Mouse (Mus musculus): Measurements from ENCODE around the gene Aox2. TPM values are rescaled to one million over a fixed set of nuclear protein-coding genes. Genes with fewer than 3 reads are reported as not detected.

Gene Aox2
- polyA plus RNA-seq, 1 experiment from 2014 or later = 0.05 TPM

GRCm38 (mm10) chr1:58396179-58396578 is 118.1 kb downstream of the Aox2 start:
- H3K27ac ChIP-seq = no peak overlapping the region
- WGBS = 97% methylated on average over 1 of the region's 1 CpGs
- H3K4me3 ChIP-seq = no peak overlapping the region
- DNase-seq (ENCODE audit: extremely low spot score, low spot score) = no peak
- H3K27me3 ChIP-seq (ENCODE audit: poor library complexity, severe bottlenecking) = no peaks in the 10 kb centered on the region
- H3K9me3 ChIP-seq = no peaks in the 10 kb centered on the region
- peaks cover 67% of the 10 kb centered on the region for H3K36me3 ChIP-seq (replicated peaks)
- peaks cover 18% of the 10 kb centered on the region for H3K4me1 ChIP-seq

GRCm38 (mm10) chr1:58397731-58398130 is 119.6 kb downstream of the Aox2 start:
- Histone ChIP-seq H3K4me1 (peaks cover 9% of the 10 kb centered on the region), H3K27ac (no peak overlapping the region), H3K27me3 (ENCODE audit: poor library complexity, severe bottlenecking) (no peaks in the 10 kb centered on the region), H3K4me3 (no peak overlapping the region), H3K36me3 (replicated peaks) (peaks cover 83% of the 10 kb centered on the region), H3K9me3 (no peaks in the 10 kb centered on the region)
- WGBS = 96% methylated on average over 6 of the region's 6 CpGs
- DNase-seq (ENCODE audit: extremely low spot score, low spot score) = no peak

GRCm38 (mm10) chr1:58401396-58401795 is 123.3 kb downstream of the Aox2 start:
- DNase-seq (ENCODE audit: extremely low spot score, low spot score) = no peak

GRCm38 (mm10) chr1:58403745-58404144 is 125.6 kb downstream of the Aox2 start:
- no peaks in the 10 kb centered on the region for H3K4me1 ChIP-seq

More at GRCm38 (mm10) chr1:58401396-58401795, 123.3 kb downstream of the Aox2 start:
- 96% methylated on average over 6 of the region's 6 CpGs for WGBS
- Histone ChIP-seq H3K4me3 (no peak overlapping the region), H3K27me3 (ENCODE audit: poor library complexity, severe bottlenecking) (no peaks in the 10 kb centered on the region), H3K36me3 (replicated peaks) (peaks cover 97% of the 10 kb centered on the region), H3K27ac (no peak overlapping the region), H3K9me3 (no peaks in the 10 kb centered on the region), H3K4me1 (no peaks in the 10 kb centered on the region)

GRCm38 (mm10) chr1:58407321-58407720 is 129.2 kb downstream of the Aox2 start:
- Histone ChIP-seq H3K36me3 (replicated peaks) (peaks cover 87% of the 10 kb centered on the region), H3K9me3 (no peaks in the 10 kb centered on the region), H3K4me3 (no peak overlapping the region), H3K27me3 (ENCODE audit: poor library complexity, severe bottlenecking) (no peaks in the 10 kb centered on the region), H3K27ac (no peak overlapping the region), H3K4me1 (no peaks in the 10 kb centered on the region)
- WGBS = 94% methylated on average over 7 of the region's 7 CpGs
- no peak for DNase-seq (ENCODE audit: extremely low spot score, low spot score)

More at GRCm38 (mm10) chr1:58403745-58404144, 125.6 kb downstream of the Aox2 start:
- DNase-seq (ENCODE audit: extremely low spot score, low spot score) = no peak
- Histone ChIP-seq H3K27me3 (ENCODE audit: poor library complexity, severe bottlenecking) (no peaks in the 10 kb centered on the region), H3K27ac (no peak overlapping the region), H3K4me3 (no peak overlapping the region), H3K9me3 (no peaks in the 10 kb centered on the region), H3K36me3 (replicated peaks) (peaks cover 93% of the 10 kb centered on the region)
- WGBS = 96% methylated on average over 5 of the region's 5 CpGs

- WGBS = 83% methylated on average over 6 of the region's 6 CpGs
- H3K27me3 ChIP-seq (ENCODE audit: poor library complexity, severe bottlenecking) = no peaks in the 10 kb centered on the region
- H3K4me3 ChIP-seq = no peak overlapping the region
- H3K9me3 ChIP-seq = no peaks in the 10 kb centered on the region
- no peak for DNase-seq (ENCODE audit: extremely low spot score, low spot score)
- no peaks in the 10 kb centered on the region for H3K4me1 ChIP-seq
- H3K36me3 ChIP-seq (replicated peaks) = peaks cover 87% of the 10 kb centered on the region
- H3K27ac ChIP-seq = no peak overlapping the region
These were observed 130.0 kb downstream of the Aox2 start for GRCm38 (mm10) chr1:58408141-58408540.

- WGBS = 88% methylated on average over 5 of the region's 5 CpGs
- H3K9me3 ChIP-seq = no peaks in the 10 kb centered on the region
- H3K4me1 ChIP-seq = no peaks in the 10 kb centered on the region
- H3K36me3 ChIP-seq (replicated peaks) = peaks cover 87% of the 10 kb centered on the region
- H3K27me3 ChIP-seq (ENCODE audit: poor library complexity, severe bottlenecking) = no peaks in the 10 kb centered on the region
- no peak for DNase-seq (ENCODE audit: extremely low spot score, low spot score)
- H3K27ac ChIP-seq = no peak overlapping the region
- H3K4me3 ChIP-seq = no peak overlapping the region
These were observed 131.5 kb downstream of the Aox2 start for GRCm38 (mm10) chr1:58409553-58410197.

GRCm38 (mm10) chr1:58410198-58410588 is 132.1 kb downstream of the Aox2 start:
- DNase-seq (ENCODE audit: extremely low spot score, low spot score) = no peak
- H3K27ac ChIP-seq = no peak overlapping the region
- no peaks in the 10 kb centered on the region for H3K9me3 ChIP-seq
- no peak overlapping the region for H3K4me3 ChIP-seq
- H3K27me3 ChIP-seq (ENCODE audit: poor library complexity, severe bottlenecking) = no peaks in the 10 kb centered on the region
- peaks cover 87% of the 10 kb centered on the region for H3K36me3 ChIP-seq (replicated peaks)
- 88% methylated on average over 3 of the region's 3 CpGs for WGBS
- H3K4me1 ChIP-seq = no peaks in the 10 kb centered on the region

- 93% methylated on average over 7 of the region's 7 CpGs for WGBS
- H3K4me1 ChIP-seq = no peaks in the 10 kb centered on the region
- no peak for DNase-seq (ENCODE audit: extremely low spot score, low spot score)
- no peak overlapping the region for H3K27ac ChIP-seq
- no peaks in the 10 kb centered on the region for H3K9me3 ChIP-seq
- no peak overlapping the region for H3K4me3 ChIP-seq
- H3K36me3 ChIP-seq (replicated peaks) = peaks cover 87% of the 10 kb centered on the region
- H3K27me3 ChIP-seq (ENCODE audit: poor library complexity, severe bottlenecking) = no peaks in the 10 kb centered on the region
These were observed 132.7 kb downstream of the Aox2 start for GRCm38 (mm10) chr1:58410776-58411175.

- Histone ChIP-seq H3K4me1 (no peaks in the 10 kb centered on the region), H3K27ac (no peak overlapping the region), H3K27me3 (ENCODE audit: poor library complexity, severe bottlenecking) (no peaks in the 10 kb centered on the region), H3K9me3 (no peaks in the 10 kb centered on the region), H3K36me3 (replicated peaks) (peaks cover 99% of the 10 kb centered on the region), H3K4me3 (no peak overlapping the region)
- WGBS = 43% methylated on average over 1 of the region's 1 CpGs
- no peak for DNase-seq (ENCODE audit: extremely low spot score, low spot score)
These were observed 137.3 kb downstream of the Aox2 start for GRCm38 (mm10) chr1:58415442-58415841.

- H3K27me3 ChIP-seq (ENCODE audit: poor library complexity, severe bottlenecking) = no peaks in the 10 kb centered on the region
- 96% methylated on average over 2 of the region's 2 CpGs for whole genome bisulfite sequencing
- peaks cover 99% of the 10 kb centered on the region for H3K36me3 ChIP-seq (replicated peaks)
- peaks cover 2% of the 10 kb centered on the region; the same call in 1 of the 2 replicates for H3K4me1 ChIP-seq
- H3K4me3 ChIP-seq = no peak overlapping the region
- H3K27ac ChIP-seq = no peak overlapping the region
- DNase-seq (ENCODE audit: extremely low spot score, low spot score) = no peak
- no peaks in the 10 kb centered on the region for H3K9me3 ChIP-seq
These were observed 137.9 kb downstream of the Aox2 start for GRCm38 (mm10) chr1:58416048-58416447.

- peaks cover 73% of the 10 kb centered on the region for H3K36me3 ChIP-seq (replicated peaks)
- 94% methylated on average over 10 of the region's 10 CpGs for WGBS
- H3K27me3 ChIP-seq (ENCODE audit: poor library complexity, severe bottlenecking) = no peaks in the 10 kb centered on the region
- no peak overlapping the region for H3K27ac ChIP-seq
- H3K9me3 ChIP-seq = no peaks in the 10 kb centered on the region
- H3K4me3 ChIP-seq = no peak overlapping the region
- H3K4me1 ChIP-seq = peaks cover 22% of the 10 kb centered on the region
- no peak for DNase-seq (ENCODE audit: extremely low spot score, low spot score)
These were observed 141.9 kb downstream of the Aox2 start for GRCm38 (mm10) chr1:58420032-58420431.

GRCm38 (mm10) chr1:58420961-58421360 is 142.8 kb downstream of the Aox2 start:
- H3K27ac ChIP-seq = no peak overlapping the region
- no peak for DNase-seq (ENCODE audit: extremely low spot score, low spot score)
- WGBS = 89% methylated on average over 7 of the region's 7 CpGs
- peaks cover 64% of the 10 kb centered on the region for H3K36me3 ChIP-seq (replicated peaks)
- H3K4me1 ChIP-seq = peaks cover 22% of the 10 kb centered on the region
- no peaks in the 10 kb centered on the region for H3K9me3 ChIP-seq
- H3K27me3 ChIP-seq (ENCODE audit: poor library complexity, severe bottlenecking) = no peaks in the 10 kb centered on the region
- H3K4me3 ChIP-seq = no peak overlapping the region
